15 mouse cellular contexts compared by ENCODE assay signal in the genomic region with DNA sequence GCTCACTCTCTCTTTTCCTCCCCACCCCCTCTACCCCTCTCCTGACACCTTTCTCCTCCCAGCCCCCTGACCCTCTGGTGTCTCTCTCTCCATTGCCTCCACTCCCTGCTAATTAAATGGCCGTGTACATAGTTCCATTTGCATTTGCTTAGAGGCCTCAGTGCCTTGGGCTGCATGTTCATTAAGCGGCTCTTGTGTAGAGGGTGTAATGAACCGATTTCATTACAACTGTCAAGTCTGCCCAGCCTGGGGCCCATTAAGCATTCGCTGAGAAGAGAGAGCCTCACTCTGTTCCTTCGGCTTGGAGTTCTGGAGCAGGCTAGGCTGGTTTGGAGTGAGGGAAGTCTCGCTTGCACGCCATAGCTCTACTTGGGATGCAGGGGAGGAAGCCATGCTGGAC.
DNase-seq lines count a peak whose midpoint lies in the region; ATAC-seq lines count a peak whose summit lies in the region.
"Had no signal": no experiment of that assay in that cellular context is flagged by ENCODE, and none has a peak within 500 bp of the region (broad histone marks: within the 10 kb centered on the region; RNA-seq: fewer than 3 reads in every experiment).

No protein-coding gene starts in this region.

- peaks cover 4% of the 10 kb centered on the region; the same call in 1 of the 2 replicates for H3K9me3 ChIP-seq in neural tube, embryonic 11.5 days (ENCODE audit: control insufficient read depth, low read length)
- peaks cover 14% of the 10 kb centered on the region for H3K9me3 ChIP-seq in forebrain, embryonic 16.5 days (ENCODE audit: control insufficient read depth, low read length)
- H3K9me3 ChIP-seq in midbrain, embryonic 16.5 days (replicated peaks; ENCODE audit: control insufficient read depth, low read length, poor library complexity, severe bottlenecking), result peaks cover 8% of the 10 kb centered on the region
- H3K9me3 ChIP-seq: intestine, embryonic 15.5 days had no signal

- no peak overlapping the region for H3K9ac ChIP-seq in neural tube, embryonic 11.5 days (ENCODE audit: low read length)
- H3K9ac ChIP-seq in forebrain, embryonic 16.5 days (replicated peaks; ENCODE audit: low read depth, low read length), result no peak overlapping the region
- no peak overlapping the region for H3K9ac ChIP-seq in midbrain, embryonic 16.5 days (ENCODE audit: low read depth, low read length)
- H3K9ac ChIP-seq: intestine, embryonic 15.5 days had no signal

- no peaks in the 10 kb centered on the region for H3K36me3 ChIP-seq in neural tube, embryonic 11.5 days (ENCODE audit: control insufficient read depth, insufficient read depth, low read length)
- no peaks in the 10 kb centered on the region for H3K36me3 ChIP-seq in forebrain, embryonic 16.5 days (ENCODE audit: control insufficient read depth, insufficient read depth)
- H3K36me3 ChIP-seq in midbrain, embryonic 16.5 days (ENCODE audit: control insufficient read depth, insufficient read depth, low read length), result no peaks in the 10 kb centered on the region
- H3K36me3 ChIP-seq: embryonic facial prominence, embryonic 10.5 days; intestine, embryonic 15.5 days had no signal

- peak; percentile 19 for DNase-seq in neural tube, embryonic 11.5 days (ENCODE audit: low spot score)
- DNase-seq in neural tube, embryonic 10.5 days (ENCODE audit: extremely low spot score, low spot score), result no peak
- DNase-seq in lung, postnatal 14 days, result no peak
- no peak for DNase-seq in kidney, postnatal 36 days
- no peak for DNase-seq in left cerebral cortex, adult 8-10 months (ENCODE audit: low spot score in 2 of 2)
- DNase-seq: adrenal gland, postnatal 10 days; cerebellum, postnatal 14 days; heart, adult 18-20 months had no signal

- H3K4me2 ChIP-seq in neural tube, embryonic 11.5 days (ENCODE audit: low read depth), result no peak overlapping the region
- H3K4me2 ChIP-seq in forebrain, embryonic 16.5 days (ENCODE audit: low read length), result no peak overlapping the region
- no peak overlapping the region for H3K4me2 ChIP-seq in midbrain, embryonic 16.5 days (ENCODE audit: low read length)
- H3K4me2 ChIP-seq: intestine, embryonic 15.5 days had no signal

- peaks cover 5% of the 10 kb centered on the region; the same call in 1 of the 2 replicates for H3K4me1 ChIP-seq in neural tube, embryonic 11.5 days (ENCODE audit: control insufficient read depth, insufficient read depth, low read length)
- H3K4me1 ChIP-seq in forebrain, embryonic 16.5 days (replicated peaks; ENCODE audit: control insufficient read depth, insufficient read depth, low read length), result peaks cover 23% of the 10 kb centered on the region
- H3K4me1 ChIP-seq in midbrain, embryonic 16.5 days (ENCODE audit: control insufficient read depth, insufficient read depth, low read length), result peaks cover 10% of the 10 kb centered on the region

- no peaks in the 10 kb centered on the region for H3K27me3 ChIP-seq in neural tube, embryonic 11.5 days (ENCODE audit: control insufficient read depth, insufficient read depth, low read length)
- no peaks in the 10 kb centered on the region for H3K27me3 ChIP-seq in forebrain, embryonic 16.5 days (replicated peaks; ENCODE audit: control insufficient read depth, insufficient read depth, low read length)
- no peaks in the 10 kb centered on the region for H3K27me3 ChIP-seq in midbrain, embryonic 16.5 days (ENCODE audit: control insufficient read depth, insufficient read depth, low read depth, low read length)
- H3K27me3 ChIP-seq: intestine, embryonic 15.5 days had no signal

- ATAC-seq in neural tube, embryonic 11.5 days (ENCODE audit: insufficient read depth, low FRiP score, low TSS enrichment), result no peak
- ATAC-seq in forebrain, embryonic 16.5 days, result peak; percentile 94
- 0 out of 2 replicates have a peak, but pooled peaks have one; percentile 48 for ATAC-seq in midbrain, embryonic 16.5 days
- ATAC-seq: intestine, embryonic 15.5 days had no signal

- no peak overlapping the region for H3K4me3 ChIP-seq in neural tube, embryonic 11.5 days (ENCODE audit: low read depth, low read length)
- no peak overlapping the region for H3K4me3 ChIP-seq in forebrain, embryonic 16.5 days (replicated peaks; ENCODE audit: low read length)
- no peak overlapping the region for H3K4me3 ChIP-seq in midbrain, embryonic 16.5 days (ENCODE audit: low read depth, low read length)
- H3K4me3 ChIP-seq: embryonic facial prominence, embryonic 10.5 days; erythroblast, embryonic 14.5 days; intestine, embryonic 15.5 days; layer of hippocampus, adult 2 months; left cerebral cortex, adult 2 months had no signal

- 36% methylated on average over 7 of the region's 7 CpGs for WGBS in neural tube, embryonic 11.5 days
- WGBS in forebrain, embryonic 16.5 days, result 11% methylated on average over 7 of the region's 7 CpGs
- WGBS in midbrain, embryonic 16.5 days, result 34% methylated on average over 7 of the region's 7 CpGs

- H3K27ac ChIP-seq in neural tube, embryonic 11.5 days (ENCODE audit: low read depth, low read length), result no peak overlapping the region; the same call in 1 of the 2 replicates
- H3K27ac ChIP-seq in forebrain, embryonic 16.5 days (ENCODE audit: low read length), result peak overlapping the region; percentile 74
- peak overlapping the region; percentile 38 for H3K27ac ChIP-seq in midbrain, embryonic 16.5 days (ENCODE audit: low read length)
- H3K27ac ChIP-seq: embryonic facial prominence, embryonic 10.5 days; intestine, embryonic 15.5 days; layer of hippocampus, adult 2 months; left cerebral cortex, adult 2 months had no signal
